Mouse (Mus musculus) bone marrow macrophage, adult 2 months (primary cell): ENCODE measurements at regions not wholly inside any gene's neighbourhood (a gene's known extent, or its start where the extent isn't known, plus 50 kb on each side); places are given as distances from the start of the nearest gene placed in this dataset.

ENCODE experiments used
- H3K27ac ChIP-seq: 2 replicates; pipeline ENCODE4 v1.5.1; 2012; ENCODE audit warnings: low read depth, low read length; ENCODE audit not compliant: insufficient read depth
- H3K4me1 ChIP-seq: 2 replicates; pipeline ENCODE4 v1.6.1; 2012; ENCODE audit warnings: low read length; ENCODE audit not compliant: control insufficient read depth, insufficient read depth
- H3K4me3 ChIP-seq: 2 replicates; pipeline ENCODE4 v1.5.1; 2012; ENCODE audit warnings: mild to moderate bottlenecking, low read length, moderate library complexity; ENCODE audit not compliant: insufficient read depth
- CTCF ChIP-seq: IDR thresholded peaks from 2 replicates; pipeline ENCODE4 v1.5.1; 2012; ENCODE audit warnings: low read depth, mild to moderate bottlenecking, low read length, moderate library complexity
- POLR2A ChIP-seq: IDR thresholded peaks from 2 replicates; pipeline ENCODE4 v1.6.1; 2012; ENCODE audit warnings: mild to moderate bottlenecking, low read depth, low read length, borderline replicate concordance

DNA sequence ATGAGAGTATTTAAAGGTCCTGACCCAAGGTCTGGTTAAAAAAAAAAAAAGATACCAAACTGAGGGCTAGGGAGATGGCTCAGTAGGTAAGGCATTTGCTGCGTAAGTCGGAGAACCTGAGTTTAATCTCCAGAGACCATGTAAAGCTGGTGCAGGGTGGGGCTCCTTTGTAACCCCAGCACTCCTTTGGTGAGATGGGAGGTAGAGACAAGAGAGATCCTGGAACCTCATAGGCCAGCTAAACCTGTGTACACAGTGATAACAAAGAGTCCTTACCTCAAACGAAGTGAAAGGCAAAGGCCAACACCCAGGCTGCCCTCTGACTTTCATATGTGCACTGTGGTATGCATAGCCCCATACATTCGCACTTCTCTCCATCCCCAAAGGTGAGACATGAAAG, 175.0 kb downstream of the Nucb2 start:
- Histone ChIP-seq H3K4me1 (no peaks in the 10 kb centered on the region), H3K27ac (no peak overlapping the region), H3K4me3 (no peak overlapping the region)
- TF ChIP-seq POLR2A: no peak
- no peak for TF ChIP-seq CTCF

GRCm38 (mm10) chr7:116680523-116680922, 176.4 kb downstream of the Nucb2 start:
- Histone ChIP-seq H3K4me1 (no peaks in the 10 kb centered on the region), H3K27ac (no peak overlapping the region), H3K4me3 (no peak overlapping the region)
- TF ChIP-seq CTCF: no peak
- TF ChIP-seq POLR2A: no peak

DNA sequence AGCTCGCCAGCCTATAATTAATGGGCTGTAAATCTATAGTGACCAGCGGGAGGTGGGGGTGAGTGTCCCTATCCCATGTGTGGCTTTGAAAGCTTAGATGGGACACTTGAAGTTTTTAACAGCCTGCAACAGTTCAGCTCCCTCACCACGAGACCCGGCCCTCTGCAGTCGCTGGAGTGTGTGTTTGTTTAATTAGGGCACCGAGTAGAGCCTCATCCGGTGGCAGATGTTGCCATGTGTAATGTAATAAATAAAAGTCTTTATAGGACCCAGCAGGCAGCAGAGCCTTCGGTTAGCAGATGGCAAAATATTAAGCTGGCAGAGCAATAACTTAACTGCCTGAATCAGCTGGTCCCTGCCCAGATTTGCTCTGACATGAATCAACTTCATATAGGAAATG, 177.1 kb downstream of the Nucb2 start:
- no peak overlapping the region for H3K27ac ChIP-seq
- H3K4me3 ChIP-seq: no peak overlapping the region
- H3K4me1 ChIP-seq: no peaks in the 10 kb centered on the region
- TF ChIP-seq POLR2A (no peak), CTCF (no peak)

GRCm38 (mm10) chr7:116700409-116700808, 196.2 kb downstream of the Nucb2 start:
- H3K4me3 ChIP-seq: no peak overlapping the region
- no peaks in the 10 kb centered on the region for H3K4me1 ChIP-seq
- no peak overlapping the region for H3K27ac ChIP-seq
- no peak for TF ChIP-seq CTCF

- Histone ChIP-seq H3K4me3 (no peak overlapping the region), H3K4me1 (no peaks in the 10 kb centered on the region), H3K27ac (no peak overlapping the region)
- no peak for TF ChIP-seq POLR2A
- peak; percentile 56 for TF ChIP-seq CTCF
Observed at GRCm38 (mm10) chr7:116701466-116702342, 197.5 kb downstream of the Nucb2 start.

- Histone ChIP-seq H3K27ac (no peak overlapping the region), H3K4me3 (no peak overlapping the region), H3K4me1 (no peaks in the 10 kb centered on the region)
- TF ChIP-seq CTCF (no peak), POLR2A (no peak)
Observed at GRCm38 (mm10) chr7:116702596-116702995, 198.4 kb downstream of the Nucb2 start.

DNA sequence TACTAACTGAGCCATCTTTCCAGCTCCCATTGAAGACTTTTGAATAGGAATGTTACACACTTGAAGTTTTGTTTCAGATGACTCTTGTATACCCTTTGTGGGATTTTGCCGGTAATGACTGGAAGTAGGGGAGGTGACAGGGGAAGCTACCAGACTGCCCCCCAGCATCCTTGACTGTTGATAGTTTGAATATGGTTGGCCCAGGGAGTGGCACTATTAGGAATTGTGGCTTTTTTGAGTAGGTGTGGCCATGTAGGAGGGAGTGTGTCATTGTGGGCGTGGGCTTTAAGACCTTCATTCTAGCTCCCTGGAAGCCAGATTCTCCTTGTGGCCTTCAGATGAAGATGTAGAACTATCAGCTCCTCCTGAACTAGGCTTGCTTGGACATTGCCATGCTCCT, 207.4 kb downstream of the Nucb2 start:
- no peak overlapping the region for H3K4me3 ChIP-seq
- H3K4me1 ChIP-seq: no peaks in the 10 kb centered on the region
- TF ChIP-seq CTCF (no peak), POLR2A (no peak)
- no peak overlapping the region for H3K27ac ChIP-seq

DNA sequence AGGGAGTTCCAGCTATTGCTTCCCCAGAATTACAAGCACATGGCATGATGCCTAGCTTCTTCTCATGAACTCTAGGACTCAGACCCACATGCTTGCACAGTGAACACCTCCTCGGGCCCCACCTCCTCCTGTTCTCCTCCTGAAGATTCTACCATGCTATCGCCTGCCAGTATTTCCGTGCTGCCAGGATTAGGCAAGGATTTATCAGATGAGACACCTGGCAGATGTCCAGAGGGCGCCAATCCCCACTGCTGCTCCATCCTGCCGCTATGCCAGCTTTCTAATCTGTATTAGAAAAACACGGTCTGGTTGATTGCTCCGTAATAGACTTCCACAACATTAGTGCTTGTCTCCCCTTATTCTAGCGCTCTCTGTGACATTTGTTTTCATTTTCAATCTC, 209.0 kb downstream of the Nucb2 start:
- Histone ChIP-seq H3K27ac (no peak overlapping the region), H3K4me3 (no peak overlapping the region), H3K4me1 (no peaks in the 10 kb centered on the region)
- TF ChIP-seq POLR2A (no peak), CTCF (no peak)

GRCm38 (mm10) chr7:116715234-116716046, 211.3 kb downstream of the Nucb2 start:
- H3K4me1 ChIP-seq: no peaks in the 10 kb centered on the region
- TF ChIP-seq POLR2A (no peak), CTCF (no peak)
- H3K27ac ChIP-seq: no peak overlapping the region
- no peak overlapping the region for H3K4me3 ChIP-seq

DNA sequence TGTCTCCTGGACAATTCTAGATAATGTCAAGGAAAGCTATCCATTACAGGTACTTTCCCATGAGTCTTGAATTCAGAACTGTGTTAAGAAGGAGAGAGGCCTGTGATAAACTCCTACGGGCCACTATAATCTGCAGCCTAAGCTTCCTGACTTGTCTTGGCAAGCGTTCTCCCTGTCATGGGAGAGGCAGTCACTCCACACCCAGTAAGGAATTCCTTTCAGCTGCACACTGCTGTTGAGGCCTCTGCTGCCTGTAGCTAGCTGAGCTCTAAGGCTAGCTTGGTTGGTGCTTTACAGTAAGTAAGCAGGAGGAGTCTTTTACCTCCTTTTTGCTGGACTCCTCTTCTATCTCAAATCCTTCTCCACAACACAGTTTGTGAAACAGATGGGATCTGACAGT, 224.2 kb downstream of the Nucb2 start:
- TF ChIP-seq CTCF (no peak), POLR2A (no peak)
- H3K4me1 ChIP-seq: no peaks in the 10 kb centered on the region
- no peak overlapping the region for H3K4me3 ChIP-seq
- H3K27ac ChIP-seq: no peak overlapping the region
